Mouse (Mus musculus) ES-Bruce4 (cell line): ENCODE measurements at regions not wholly inside any gene's neighbourhood (a gene's known extent, or its start where the extent isn't known, plus 50 kb on each side); places are given as distances from the start of the nearest gene placed in this dataset.

Experiments used
- H3K27ac ChIP-seq: 2 replicates; pipeline ENCODE4 v1.5.1; 2012; ENCODE audit warnings: low read length, inconsistent platforms; ENCODE audit not compliant: insufficient read depth
- H3K27me3 ChIP-seq: 2 replicates; pipeline ENCODE4 v1.6.1; 2012; ENCODE audit warnings: mild to moderate bottlenecking, low read length, inconsistent platforms; ENCODE audit not compliant: control insufficient read depth, poor library complexity, insufficient read depth, severe bottlenecking
- H3K36me3 ChIP-seq: 2 replicates; pipeline ENCODE4 v1.6.1; 2012; ENCODE audit warnings: inconsistent platforms, mild to moderate bottlenecking, low read length, moderate library complexity; ENCODE audit not compliant: control insufficient read depth, poor library complexity, insufficient read depth, severe bottlenecking
- H3K4me1 ChIP-seq: one replicate; pipeline ENCODE4 v1.8.1; 2011; ENCODE audit warnings: low read length; ENCODE audit not compliant: control insufficient read depth, insufficient read depth
- H3K4me3 ChIP-seq: 2 replicates; pipeline ENCODE4 v1.5.1; 2011; ENCODE audit warnings: low read depth, mild to moderate bottlenecking, low read length
- H3K9ac ChIP-seq: 2 replicates; pipeline ENCODE4 v1.6.1; 2012; ENCODE audit warnings: low read depth, mild to moderate bottlenecking, inconsistent platforms; ENCODE audit not compliant: poor library complexity, severe bottlenecking
- H3K9me3 ChIP-seq: replicated peaks from 2 replicates; pipeline ENCODE4 v1.6.1; 2012; ENCODE audit warnings: mild to moderate bottlenecking, low read length, inconsistent platforms; ENCODE audit not compliant: control insufficient read depth, poor library complexity, insufficient read depth, severe bottlenecking
- CTCF ChIP-seq: IDR thresholded peaks from one replicate; pipeline ENCODE4 v1.8.1; 2011; ENCODE audit warnings: low read depth, low read length
- EP300 ChIP-seq: IDR thresholded peaks from 2 replicates; pipeline ENCODE4 v1.6.1; 2011; ENCODE audit warnings: low read depth, low read length; ENCODE audit not compliant: insufficient read depth
- POLR2A ChIP-seq: IDR thresholded peaks from one replicate; pipeline ENCODE4 v1.8.1; 2011; ENCODE audit warnings: low read length; ENCODE audit not compliant: insufficient read depth

DNA sequence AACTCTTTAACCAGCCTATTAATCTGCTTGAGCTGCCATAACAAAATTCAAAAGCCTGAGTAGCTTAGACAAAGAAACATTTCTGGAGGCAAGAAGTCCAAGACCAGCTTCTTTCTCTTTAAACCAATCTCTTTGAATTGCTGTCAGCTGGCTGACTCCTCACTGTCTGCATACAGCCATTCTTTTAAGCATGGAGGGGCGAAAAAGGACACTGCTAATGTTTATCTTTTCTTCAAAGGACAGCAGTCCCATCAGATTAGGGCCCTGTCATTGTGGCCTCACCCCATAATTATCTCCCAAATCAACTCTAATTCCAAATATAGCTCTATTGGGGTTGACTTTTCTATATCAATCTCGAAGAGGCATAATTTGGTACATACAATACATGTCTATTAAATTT lies 813.1 kb upstream of the Lcorl start:
- H3K9ac ChIP-seq: no peak overlapping the region

DNA sequence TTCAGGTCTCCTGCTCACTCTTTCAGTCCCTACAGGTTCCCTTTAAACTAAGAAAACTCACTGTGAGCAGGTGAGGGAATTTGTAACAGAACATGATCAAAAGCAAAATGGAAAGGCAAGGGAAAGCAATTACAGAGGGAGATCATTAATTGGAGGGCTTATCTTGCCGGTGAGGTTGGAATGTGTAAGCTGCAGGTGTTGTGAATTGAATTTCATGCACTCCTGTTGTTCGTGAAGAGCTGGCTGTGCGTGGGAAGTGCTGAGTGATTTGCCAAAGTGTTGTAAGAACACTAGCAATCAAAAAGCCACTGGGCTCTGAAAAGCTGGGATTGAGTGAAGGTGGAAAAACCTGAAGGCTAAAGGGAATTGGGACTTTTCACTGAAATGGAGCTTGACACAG lies 808.8 kb upstream of the Lcorl start:
- Histone ChIP-seq H3K4me3 (no peak overlapping the region), H3K27ac (no peak overlapping the region), H3K9ac (no peak overlapping the region), H3K36me3 (no peaks in the 10 kb centered on the region), H3K4me1 (no peaks in the 10 kb centered on the region), H3K27me3 (no peaks in the 10 kb centered on the region), H3K9me3 (no peaks in the 10 kb centered on the region)
- TF ChIP-seq POLR2A: no peak
- no peak for TF ChIP-seq CTCF
- no peak for TF ChIP-seq EP300

More for the DNA sequence above, 813.1 kb upstream of the Lcorl start:
- no peak for TF ChIP-seq CTCF
- TF ChIP-seq EP300: no peak
- no peak for TF ChIP-seq POLR2A
- Histone ChIP-seq H3K4me3 (no peak overlapping the region), H3K36me3 (no peaks in the 10 kb centered on the region), H3K9me3 (no peaks in the 10 kb centered on the region), H3K27ac (no peak overlapping the region), H3K4me1 (no peaks in the 10 kb centered on the region), H3K27me3 (no peaks in the 10 kb centered on the region)

DNA sequence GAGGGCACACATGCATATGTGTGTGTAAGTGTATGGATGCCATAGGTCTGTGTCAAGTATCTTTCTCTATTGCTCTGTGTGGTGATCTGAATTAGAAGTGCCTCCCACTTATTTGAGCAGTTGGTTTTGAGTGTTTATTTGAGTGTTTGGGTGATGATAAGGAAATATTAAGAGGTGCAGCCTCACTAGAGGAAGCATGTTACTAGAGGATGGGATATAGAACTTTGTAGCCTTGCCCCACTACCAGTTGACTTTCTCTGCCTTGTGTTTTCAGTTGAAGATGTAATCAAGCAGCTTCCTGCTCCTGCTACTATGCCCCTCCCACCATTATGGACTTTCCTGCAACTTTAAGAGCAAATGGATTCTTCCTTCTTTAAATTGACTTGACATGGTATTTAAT lies 799.6 kb upstream of the Lcorl start:
- Histone ChIP-seq H3K4me1 (no peaks in the 10 kb centered on the region), H3K27ac (no peak overlapping the region), H3K36me3 (no peaks in the 10 kb centered on the region), H3K27me3 (no peaks in the 10 kb centered on the region), H3K9me3 (no peaks in the 10 kb centered on the region), H3K9ac (no peak overlapping the region), H3K4me3 (no peak overlapping the region)
- no peak for TF ChIP-seq EP300
- no peak for TF ChIP-seq CTCF
- TF ChIP-seq POLR2A: no peak

DNA sequence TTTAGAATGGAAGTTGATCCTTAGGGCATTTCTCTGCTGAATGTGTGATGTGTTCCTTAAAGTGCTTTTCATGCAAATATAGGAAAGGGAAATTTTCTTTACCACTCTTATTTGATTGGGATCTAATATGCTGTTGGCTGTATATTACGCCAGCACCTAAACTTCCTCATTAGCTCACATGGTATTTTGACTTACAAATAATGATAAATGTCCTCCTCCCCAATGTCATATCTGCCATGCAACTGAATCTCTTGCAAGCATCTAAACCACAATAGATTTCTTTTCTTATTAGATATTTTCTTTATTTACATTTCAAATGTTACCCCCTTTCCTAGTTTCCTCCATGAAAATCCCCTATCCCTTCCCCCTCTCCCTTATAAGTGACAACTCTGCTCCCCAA lies 796.8 kb upstream of the Lcorl start:
- no peak overlapping the region for H3K4me3 ChIP-seq
- no peaks in the 10 kb centered on the region for H3K36me3 ChIP-seq
- H3K27ac ChIP-seq: no peak overlapping the region
- H3K27me3 ChIP-seq: no peaks in the 10 kb centered on the region
- no peak for TF ChIP-seq EP300
- no peak for TF ChIP-seq POLR2A
- TF ChIP-seq CTCF: no peak
- H3K9ac ChIP-seq: no peak overlapping the region
- H3K4me1 ChIP-seq: no peaks in the 10 kb centered on the region
- H3K9me3 ChIP-seq: no peaks in the 10 kb centered on the region

GRCm38 (mm10) chr5:46643009-46643408 lies 785.6 kb upstream of the Lcorl start:
- Histone ChIP-seq H3K9me3 (no peaks in the 10 kb centered on the region), H3K27ac (no peak overlapping the region), H3K36me3 (no peaks in the 10 kb centered on the region), H3K4me3 (no peak overlapping the region), H3K4me1 (no peaks in the 10 kb centered on the region), H3K9ac (no peak overlapping the region), H3K27me3 (no peaks in the 10 kb centered on the region)
- no peak for TF ChIP-seq POLR2A
- TF ChIP-seq EP300: no peak
- no peak for TF ChIP-seq CTCF

- Histone ChIP-seq H3K9ac (no peak overlapping the region), H3K4me3 (no peak overlapping the region), H3K36me3 (no peaks in the 10 kb centered on the region), H3K9me3 (no peaks in the 10 kb centered on the region), H3K27ac (no peak overlapping the region), H3K27me3 (no peaks in the 10 kb centered on the region), H3K4me1 (no peaks in the 10 kb centered on the region)
- TF ChIP-seq EP300: no peak
- no peak for TF ChIP-seq POLR2A
- TF ChIP-seq CTCF: no peak
Observed at GRCm38 (mm10) chr5:46635116-46635668, 777.8 kb upstream of the Lcorl start.
